Mouse (Mus musculus) effector memory CD4-positive, alpha-beta T cell, adult 7 months (primary cell): ENCODE results near the gene Gm20219. TPM values are rescaled to one million over a fixed set of nuclear protein-coding genes. Genes with fewer than 3 reads are reported as not detected.

Experiments
- polyA plus RNA-seq: library from polyadenylated mRNA; unstranded; fragments of 100-300 nt; shearing (Covaris generic); gene quantifications from one replicate; pipeline ENCODE4 v1.2.1, GENCODE M21; 2017

Gene Gm20219
- polyA plus RNA-seq = not detected

GRCm38 (mm10) chr17:56554122-56554551, at the start of gene Gm20219:
TSS of gene Gm20219 (minus strand) at chr17:56554387.

DNA sequence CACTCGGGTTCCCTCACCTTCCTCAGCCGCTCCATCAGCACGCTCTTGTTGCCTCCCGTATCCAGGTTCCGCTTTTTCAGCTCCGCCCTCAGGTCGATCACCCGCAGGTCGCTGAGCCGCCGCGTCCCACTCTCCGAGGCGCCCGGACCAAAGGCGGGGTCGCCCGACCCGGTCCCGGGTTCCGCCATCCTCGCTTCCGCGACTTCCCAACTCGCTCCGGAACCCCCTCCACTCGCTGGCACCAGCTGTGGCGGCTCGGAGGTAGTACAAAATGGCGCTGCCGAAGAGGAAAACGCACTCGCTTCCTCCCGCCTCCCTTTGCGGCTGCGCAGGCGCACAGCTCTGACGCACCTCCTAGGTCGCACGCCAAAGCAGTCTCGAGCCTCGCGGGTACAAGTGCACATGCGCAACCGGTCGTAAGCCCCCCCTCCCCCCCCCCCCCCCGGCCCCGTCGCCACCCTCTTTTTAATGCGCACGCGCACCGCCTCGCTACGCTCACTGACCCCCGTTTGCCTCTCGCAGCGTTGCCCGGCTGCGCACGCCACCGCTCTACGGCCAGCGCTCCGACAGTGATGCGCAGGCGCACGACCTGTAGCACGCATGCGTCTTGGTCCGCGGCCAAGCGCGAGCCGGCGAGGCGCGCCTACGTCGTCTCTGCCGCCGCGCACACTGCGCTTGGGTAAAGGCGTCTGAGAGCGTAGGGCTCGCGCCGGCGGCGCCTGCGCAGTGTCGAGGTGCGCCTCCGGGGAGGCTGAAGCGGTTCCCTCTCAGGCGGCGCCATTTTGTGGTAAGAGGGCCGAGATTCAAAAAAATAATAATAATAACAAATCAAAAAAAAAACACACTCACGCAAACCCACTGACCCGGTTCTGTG, 30.3 kb upstream of the Gm20219 start, which contains the start of the genes Safb2 and Safb:
Safb2 (minus strand) TSS at position 329 of the 874 bp plus-strand sequence.
Safb (plus strand) TSS at position 569 of the 874 bp plus-strand sequence.

DNA sequence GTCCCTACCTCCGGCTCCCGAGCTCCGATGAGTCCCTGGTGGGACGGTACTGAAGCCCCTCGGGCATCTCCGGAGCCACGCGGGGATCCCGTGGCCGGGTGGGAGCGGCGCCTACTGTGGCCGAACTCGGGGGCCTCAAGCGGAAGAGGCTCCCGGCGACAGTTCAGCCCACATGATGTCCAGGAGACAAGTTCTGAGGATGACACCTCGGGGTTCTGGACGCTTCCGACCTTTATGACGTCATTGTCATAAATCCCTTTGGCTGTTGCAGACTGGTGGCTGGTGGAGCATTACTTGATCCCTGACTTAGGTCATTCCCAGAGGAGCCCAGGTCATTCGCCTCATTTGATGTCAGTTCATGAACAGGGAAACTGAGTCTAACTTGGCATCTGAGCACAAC, 41.9 kb downstream of the Gm20219 start, which contains the start of gene Znrf4:
Znrf4 (minus strand) TSS at position 122 of the 400 bp plus-strand sequence.

Other genes starting within 250 kb of the Gm20219 start
- gene Kdm4b, start 228.3 kb downstream of the Gm20219 start, polyA plus RNA-seq = 55.6 TPM
- gene Ptprs, start 77.9 kb downstream of the Gm20219 start, polyA plus RNA-seq = 2.5 TPM
- not detected for gene Znrf4, start 42.0 kb downstream of the Gm20219 start, polyA plus RNA-seq
- 195 TPM for gene Safb2, start 30.2 kb upstream of the Gm20219 start, polyA plus RNA-seq
- 186 TPM for gene Safb, start 30.4 kb upstream of the Gm20219 start, polyA plus RNA-seq
- gene 2410015M20Rik, start 55.4 kb upstream of the Gm20219 start, polyA plus RNA-seq = 134 TPM
- gene Rpl36, start 59.0 kb upstream of the Gm20219 start, polyA plus RNA-seq = 1,929 TPM
- gene Lonp1, start 72.5 kb upstream of the Gm20219 start, polyA plus RNA-seq = 49.1 TPM
- gene Catsperd, start 73.8 kb upstream of the Gm20219 start, polyA plus RNA-seq = 0.44 TPM
- 71.1 TPM for gene Ranbp3, start 118.9 kb upstream of the Gm20219 start, polyA plus RNA-seq
- gene Ndufa11, start 163.4 kb upstream of the Gm20219 start, polyA plus RNA-seq = 151 TPM
- gene Vmac, start 163.6 kb upstream of the Gm20219 start, polyA plus RNA-seq = 12.2 TPM
- not detected for gene Nrtn, start 203.1 kb upstream of the Gm20219 start, polyA plus RNA-seq
- 51.8 TPM for gene Dus3l, start 210.4 kb upstream of the Gm20219 start, polyA plus RNA-seq
- 0.28 TPM for gene Prr22, start 215.9 kb upstream of the Gm20219 start, polyA plus RNA-seq